Mouse (Mus musculus) regulatory T cell (primary cell): ENCODE measurements around the gene Syk.

Source experiments
- in situ Hi-C: fragments of 300-600 bp; cut with MboI, MseI; formaldehyde crosslinking; loops from one replicate; pipeline ENCODE4 v1.15.1; 2025; ENCODE audit warnings: high pct_unique_total_duplicates

Syk gene

GRCm38 (mm10) chr13:52582878-52583661 lies at the start of gene Syk:
Gene Syk (plus strand): TSS chr13:52583173.
- in situ Hi-C loops = no loop called here

- in situ Hi-C loops = loop anchor here (10.0 kb wide), 3 partner anchors 91 to 699 kb away; no protein-coding TSS in a partner anchor
Observed at GRCm38 (mm10) chr13:52533644-52534043, 49.3 kb upstream of the Syk start.

- in situ Hi-C loops = loop anchor here (10.0 kb wide), 3 partner anchors 89 to 701 kb away; no protein-coding TSS in a partner anchor
Observed at GRCm38 (mm10) chr13:52535542-52535941, 47.4 kb upstream of the Syk start.

GRCm38 (mm10) chr13:52537754-52538587 lies 45.0 kb upstream of the Syk start:
- in situ Hi-C loops = loop anchor here (10.0 kb wide), 3 partner anchors 87 to 703 kb away; no protein-coding TSS in a partner anchor

GRCm38 (mm10) chr13:52538588-52539116 lies 44.3 kb upstream of the Syk start:
- in situ Hi-C loops = loop anchor here (10.0 kb wide), 3 partner anchors 86 to 704 kb away; no protein-coding TSS in a partner anchor

- in situ Hi-C loops = loop anchor here (10.0 kb wide), 3 partner anchors 85 to 705 kb away; no protein-coding TSS in a partner anchor
Observed at GRCm38 (mm10) chr13:52539461-52539860, 43.5 kb upstream of the Syk start.

- in situ Hi-C loops = no loop called here
Observed at GRCm38 (mm10) chr13:52541385-52542035, 41.5 kb upstream of the Syk start.

GRCm38 (mm10) chr13:52542036-52542526 lies 40.9 kb upstream of the Syk start:
- in situ Hi-C loops = no loop called here

- in situ Hi-C loops = no loop called here
Observed at GRCm38 (mm10) chr13:52542636-52543035, 40.3 kb upstream of the Syk start.

- in situ Hi-C loops = no loop called here
Observed at GRCm38 (mm10) chr13:52546288-52546687, 36.7 kb upstream of the Syk start.

- in situ Hi-C loops = no loop called here
Observed at GRCm38 (mm10) chr13:52550690-52551193, 32.2 kb upstream of the Syk start.

GRCm38 (mm10) chr13:52551275-52551674 lies 31.7 kb upstream of the Syk start:
- in situ Hi-C loops = no loop called here

- in situ Hi-C loops = no loop called here
Observed at GRCm38 (mm10) chr13:52552822-52553477, 30.0 kb upstream of the Syk start.

GRCm38 (mm10) chr13:52554722-52555121 lies 28.3 kb upstream of the Syk start:
- in situ Hi-C loops = no loop called here

- in situ Hi-C loops = no loop called here
Observed at GRCm38 (mm10) chr13:52557421-52557820, 25.6 kb upstream of the Syk start.

- in situ Hi-C loops = no loop called here
Observed at GRCm38 (mm10) chr13:52561367-52562165, 21.4 kb upstream of the Syk start.

GRCm38 (mm10) chr13:52562166-52562571 lies 20.8 kb upstream of the Syk start:
- in situ Hi-C loops = no loop called here

- in situ Hi-C loops = no loop called here
Observed at GRCm38 (mm10) chr13:52565103-52565739, 17.8 kb upstream of the Syk start.

GRCm38 (mm10) chr13:52566188-52566760 lies 16.7 kb upstream of the Syk start:
- in situ Hi-C loops = no loop called here
